Mouse (Mus musculus): ENCODE measurements around the gene Prpsap1.
"Not testable (repeated sequence)": the region's sequence is repeated elsewhere in the genome, so short reads cannot be mapped to it uniquely, and the experiment has no call there.

Prpsap1 gene

DNA sequence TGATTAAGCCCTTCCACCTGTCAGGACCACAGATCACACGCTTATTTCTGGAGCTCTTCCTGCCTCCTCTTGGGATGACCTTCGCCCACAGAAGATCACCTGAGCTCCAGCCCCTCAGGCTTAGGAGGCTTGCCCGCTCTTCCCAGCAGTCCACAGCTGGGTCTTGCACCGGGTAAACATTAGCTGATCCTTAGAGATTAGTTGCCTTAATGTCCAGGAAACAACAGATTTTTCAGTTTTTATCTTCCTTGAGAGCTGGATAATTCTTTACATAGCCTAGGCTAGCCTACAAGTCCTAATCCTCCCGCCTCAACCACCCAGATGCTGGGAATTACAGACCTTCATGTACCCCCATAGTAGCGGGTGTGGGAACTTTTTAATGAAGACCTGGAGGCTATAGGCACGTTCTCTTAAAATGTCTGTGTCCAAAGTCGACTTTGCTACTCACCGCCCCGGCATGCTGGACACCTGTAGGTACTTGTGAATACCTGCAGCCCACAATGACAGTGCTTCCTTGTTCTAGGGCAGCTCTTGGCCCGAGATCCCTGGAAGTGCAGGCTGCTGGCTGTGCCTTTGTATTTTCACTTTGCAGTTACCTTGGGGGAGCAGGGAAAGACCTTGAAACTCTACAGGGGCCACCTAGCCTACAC lies 62.4 kb downstream of the Prpsap1 start:
- DNase-seq (ENCODE audit: extremely low spot score, low read depth, low spot score) = no peak

DNA sequence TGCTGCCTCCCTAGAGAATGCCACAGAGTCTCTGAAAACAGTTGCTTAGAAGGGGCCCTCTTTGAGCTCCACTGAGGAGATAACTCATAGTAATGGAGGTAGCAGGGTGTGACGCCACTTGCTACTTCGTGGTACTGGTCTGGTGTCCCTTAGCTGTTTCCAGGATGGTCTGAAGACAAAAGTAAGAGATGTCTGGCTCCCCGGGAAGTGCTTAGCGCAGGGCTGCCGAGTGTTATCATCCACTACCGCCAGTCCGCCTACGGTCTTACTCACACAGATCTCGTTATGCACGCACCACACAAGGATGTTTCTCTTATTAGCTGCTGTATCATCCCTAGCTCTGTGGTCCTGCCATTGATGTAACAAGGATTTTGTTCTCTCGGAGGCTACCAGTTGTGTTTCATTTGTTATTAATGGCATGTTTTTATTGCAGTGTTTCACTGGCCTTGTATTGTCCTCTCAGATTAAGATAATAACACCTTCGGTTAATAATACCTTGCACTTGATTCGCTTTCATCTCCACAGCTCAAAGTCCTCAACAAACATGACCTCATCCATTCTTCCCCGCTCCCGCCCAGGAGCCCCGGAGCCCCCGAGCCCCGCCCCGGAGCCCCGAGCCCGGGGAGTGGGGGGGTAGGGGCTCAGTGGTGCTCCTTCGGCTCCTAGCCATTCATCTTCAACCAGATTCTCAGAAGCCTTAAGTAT lies 63.1 kb downstream of the Prpsap1 start:
- DNase-seq (ENCODE audit: extremely low spot score, low read depth, low spot score) = no peak

DNA sequence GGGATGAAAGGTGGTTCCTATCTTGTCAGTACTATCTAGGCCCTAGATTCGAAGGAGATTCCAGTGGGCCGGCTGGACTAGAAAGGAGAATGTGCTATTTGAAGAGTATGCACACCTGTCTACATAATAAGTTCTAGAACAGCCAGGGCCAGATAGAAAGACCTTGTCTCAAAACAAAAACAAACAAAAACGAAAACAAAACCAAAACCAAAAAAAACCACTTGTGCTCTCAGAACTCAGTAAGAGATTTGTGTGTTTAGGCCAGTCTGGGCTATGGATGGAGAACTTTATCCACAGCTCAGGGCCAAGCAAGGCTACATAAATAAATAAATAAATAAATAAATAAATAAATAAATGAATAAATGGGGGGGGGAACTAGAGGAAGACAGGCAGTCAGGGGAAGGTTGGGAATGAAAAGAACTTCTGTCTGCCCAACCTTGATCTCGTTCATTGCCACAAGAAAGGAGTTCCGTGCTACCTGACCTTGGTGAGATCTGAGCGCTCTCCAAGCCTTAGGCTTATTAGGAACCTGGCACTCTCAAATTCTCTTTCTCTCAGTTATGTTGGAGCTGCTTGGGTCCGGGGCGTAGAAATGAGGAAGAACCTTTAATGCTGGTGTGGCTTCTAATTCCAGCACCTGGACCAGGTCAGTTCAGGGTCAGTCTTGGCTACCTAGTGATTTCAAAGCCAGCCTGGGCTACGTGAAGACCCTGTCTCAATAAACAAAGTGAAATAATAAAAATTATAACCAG lies 64.0 kb downstream of the Prpsap1 start:
- no peak for DNase-seq (ENCODE audit: extremely low spot score, low read depth, low spot score)

DNA sequence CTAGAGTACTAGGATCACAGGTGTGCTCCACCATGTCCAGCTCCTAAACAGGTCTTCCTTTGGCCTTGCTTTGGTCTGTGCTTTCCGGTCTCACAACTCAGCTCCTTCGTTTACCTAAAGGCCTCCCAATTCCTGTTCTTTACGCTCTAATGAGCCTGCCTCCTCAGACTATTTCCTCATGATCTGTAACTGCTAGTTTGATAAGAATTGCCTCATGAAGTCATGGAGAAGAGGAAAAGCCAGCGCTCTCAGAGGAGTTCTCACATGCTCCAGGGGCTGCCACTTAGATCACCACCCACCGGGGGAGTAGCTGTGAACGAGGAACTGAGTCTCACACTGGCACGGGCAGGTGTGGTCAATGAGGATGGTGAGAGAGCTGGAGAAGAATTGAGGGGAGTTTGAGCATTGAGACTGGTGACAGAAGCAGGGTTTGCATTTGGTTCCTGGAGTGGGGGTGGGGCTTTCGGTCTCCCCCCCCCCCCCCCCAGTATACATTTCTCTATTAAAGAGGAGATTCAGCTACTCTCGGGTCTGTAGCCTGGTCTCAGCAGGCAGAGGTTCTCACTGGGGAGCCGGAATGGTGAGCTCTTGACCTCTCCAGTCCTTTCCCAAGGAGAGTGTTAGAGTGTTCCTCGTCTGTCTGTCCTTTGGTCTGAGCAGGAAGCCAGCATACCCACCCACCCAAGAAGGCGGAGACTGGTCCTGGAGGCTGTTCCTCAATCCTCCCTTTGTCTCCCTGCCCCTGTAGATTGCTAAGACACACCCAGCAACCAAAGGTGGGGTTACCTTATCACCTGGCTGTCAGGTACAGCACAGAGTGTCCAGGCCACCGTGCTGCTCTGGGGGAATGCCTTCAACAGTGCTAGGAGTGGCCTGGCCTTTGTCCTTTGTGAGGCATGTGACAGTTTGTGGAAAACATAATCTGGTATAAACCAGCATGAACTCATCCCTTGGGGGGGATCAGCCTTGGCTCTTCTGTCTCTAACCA lies 64.8 kb downstream of the Prpsap1 start:
- no peak for DNase-seq (ENCODE audit: extremely low spot score, low read depth, low spot score)

DNA sequence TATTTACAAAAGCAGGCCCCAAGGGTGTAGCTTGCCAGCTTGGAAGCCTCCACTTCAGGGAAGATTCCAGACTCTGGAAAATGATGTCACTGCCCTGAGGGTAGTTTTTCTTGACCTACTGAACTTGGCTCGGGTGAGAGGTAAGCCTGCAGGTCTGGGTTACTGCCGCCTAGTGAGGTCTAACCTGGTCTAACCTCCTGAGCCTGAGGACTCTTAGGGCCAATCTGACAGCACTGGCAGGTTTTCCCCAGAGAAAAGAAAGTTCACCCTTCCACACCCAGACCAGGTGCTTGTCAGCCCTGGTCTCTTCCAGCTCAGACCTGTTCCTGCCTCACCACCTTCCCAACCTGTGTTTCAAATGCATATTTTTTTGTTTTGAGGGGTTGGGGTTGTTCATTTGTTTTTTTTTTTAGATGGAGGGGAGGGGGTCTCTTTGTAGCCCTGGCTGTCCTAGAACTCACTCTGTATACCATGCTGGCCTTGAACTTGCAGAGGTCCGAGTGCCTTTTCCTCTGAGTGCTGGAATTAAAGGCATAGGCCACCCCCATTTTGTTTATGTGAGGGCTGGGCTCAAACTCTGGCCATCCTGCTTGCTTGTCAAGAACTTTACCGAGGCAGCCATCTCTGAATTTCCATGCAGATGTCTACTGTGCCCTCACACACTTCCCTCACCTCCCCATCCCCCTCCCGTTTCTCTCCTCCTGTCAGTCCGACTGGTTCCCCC lies 67.0 kb downstream of the Prpsap1 start:
- no peak for DNase-seq (ENCODE audit: extremely low spot score, low read depth, low spot score)

DNA sequence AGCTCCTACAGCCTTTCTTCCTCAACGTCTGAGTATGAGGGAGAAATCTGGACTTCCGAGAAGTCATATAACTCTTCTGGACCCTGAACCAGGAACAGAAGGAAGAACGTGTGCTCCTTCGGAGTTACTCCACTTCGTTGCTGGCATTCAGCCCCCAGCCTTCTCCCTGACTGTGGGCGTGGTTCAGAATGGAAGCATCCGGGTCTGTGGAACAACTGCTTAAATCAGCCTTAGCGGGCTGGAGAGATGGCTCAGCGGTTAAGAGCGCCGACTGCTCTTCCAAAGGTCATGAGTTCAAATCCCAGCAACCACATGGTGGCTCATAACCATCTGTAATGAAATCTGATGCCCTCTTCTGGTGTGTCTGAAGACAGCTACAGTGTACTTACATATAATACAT lies 67.7 kb downstream of the Prpsap1 start:
- DNase-seq (ENCODE audit: extremely low spot score, low read depth, low spot score) = not testable (repeated sequence)

DNA sequence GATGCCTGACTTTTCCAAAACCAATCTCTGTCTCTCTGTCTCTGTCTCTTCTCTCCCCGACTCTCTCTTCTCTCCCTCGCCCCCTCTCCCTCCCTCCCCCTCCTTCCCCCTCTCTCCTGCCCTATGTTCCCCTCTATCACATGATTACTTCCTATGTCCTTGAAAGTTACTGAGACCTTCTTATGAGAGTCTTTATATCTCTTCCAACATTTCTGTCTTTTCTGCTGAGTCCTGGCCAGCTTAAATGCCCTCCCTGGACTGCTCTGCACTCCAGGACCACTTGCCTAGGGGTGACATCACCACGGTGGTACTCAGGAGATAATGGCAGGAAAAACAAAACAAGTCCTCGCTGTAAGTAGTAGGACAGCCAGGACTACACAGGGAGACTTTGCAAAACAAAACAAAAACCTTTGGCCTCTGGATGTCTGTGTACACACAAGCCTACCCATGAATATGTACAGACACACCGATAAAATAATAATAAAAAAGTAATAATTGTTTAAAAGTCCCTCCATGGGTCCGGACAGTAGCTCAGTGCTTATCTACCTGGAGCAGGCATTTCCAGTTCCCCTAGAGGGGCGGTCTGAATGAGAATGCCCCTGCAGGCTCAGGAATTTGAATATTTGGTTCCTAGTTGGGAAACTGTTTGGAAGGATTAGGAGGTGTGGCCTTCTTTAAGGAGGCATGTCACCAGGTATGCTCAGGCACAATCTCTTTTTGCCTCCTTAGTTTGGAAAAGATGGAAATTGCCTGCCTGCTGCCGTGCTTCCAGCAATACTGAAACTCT lies 69.2 kb downstream of the Prpsap1 start:
- no peak for DNase-seq (ENCODE audit: extremely low spot score, low read depth, low spot score)

DNA sequence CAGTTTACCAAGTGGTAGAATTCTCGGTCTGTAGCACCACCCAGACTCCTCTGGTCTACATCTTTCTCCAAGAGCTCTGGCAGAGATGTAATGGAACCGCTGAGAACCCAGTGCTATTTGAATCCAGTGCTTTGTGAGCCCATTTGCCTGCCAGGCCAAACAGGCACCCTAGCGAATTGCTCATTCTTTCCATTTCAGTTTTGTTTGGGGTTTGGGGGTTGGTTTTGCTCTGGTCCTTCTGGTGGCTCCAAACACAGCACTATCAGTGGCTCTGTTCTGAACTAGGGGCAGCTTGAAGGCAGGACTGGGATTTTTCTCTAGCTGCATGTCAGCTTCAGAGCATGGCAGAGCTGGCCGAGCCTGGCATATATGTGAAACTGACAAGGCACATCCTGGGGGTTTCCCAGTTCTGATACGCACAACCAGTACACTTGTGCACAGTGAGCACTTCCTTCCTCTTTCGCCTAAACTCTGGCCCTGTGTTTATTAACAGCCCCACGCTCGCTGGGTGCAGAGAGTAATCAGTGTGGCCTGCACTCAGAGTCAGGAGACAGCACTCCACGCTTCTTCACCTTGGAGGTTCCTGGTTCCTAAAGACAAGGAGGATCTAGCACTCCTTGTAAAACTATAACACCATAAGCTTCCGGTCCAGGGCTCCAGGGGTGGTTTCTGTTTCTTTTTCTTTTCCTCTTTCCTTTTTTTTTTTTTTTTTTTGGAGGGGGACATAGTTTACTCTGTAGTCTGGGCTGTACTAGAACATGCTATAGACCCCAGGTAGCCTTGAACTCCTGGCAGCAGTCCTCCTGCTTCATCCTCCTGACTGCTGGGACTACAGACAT lies 70.0 kb downstream of the Prpsap1 start:
- DNase-seq (ENCODE audit: extremely low spot score, low read depth, low spot score) = no peak

DNA sequence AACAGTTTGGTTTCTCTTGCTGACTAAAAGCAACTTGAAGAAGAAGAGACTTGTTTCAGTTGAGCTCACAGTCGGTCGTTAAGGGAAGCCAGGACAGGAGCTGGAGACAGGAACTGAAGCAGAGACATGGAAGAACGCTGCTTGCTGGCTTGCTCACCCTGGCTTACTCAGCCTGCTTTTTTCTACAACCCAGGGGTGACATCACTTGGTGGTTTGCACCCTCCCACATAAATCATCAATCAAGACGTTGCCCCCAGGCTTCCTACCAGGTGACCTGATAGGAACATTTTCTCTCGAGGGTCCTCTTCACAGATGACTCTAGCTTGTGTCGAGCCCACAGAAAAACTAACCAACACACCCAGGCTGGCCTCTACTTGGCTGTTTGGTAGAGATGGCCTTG lies 70.8 kb downstream of the Prpsap1 start:
- no peak for DNase-seq (ENCODE audit: extremely low spot score, low read depth, low spot score)

DNA sequence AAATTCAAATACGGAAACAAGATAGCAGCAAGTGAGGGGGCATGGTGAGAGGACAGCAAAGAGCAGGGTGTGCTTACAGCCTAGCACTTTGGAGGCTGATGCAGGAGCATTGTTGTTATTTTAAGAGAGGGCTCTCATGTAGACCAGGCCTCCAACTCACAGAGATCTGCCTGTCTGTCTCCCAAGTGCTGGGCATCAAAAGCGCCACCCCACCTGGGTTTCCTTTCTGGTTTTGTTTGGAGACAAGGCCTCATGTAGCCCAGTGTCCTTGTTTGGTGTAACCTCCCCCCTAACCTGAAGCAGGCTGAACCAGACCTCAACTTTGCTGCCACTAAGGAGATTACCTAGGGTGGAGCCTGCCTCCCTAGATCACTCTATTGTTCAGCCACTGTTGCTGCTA lies 71.4 kb downstream of the Prpsap1 start:
- no peak for DNase-seq (ENCODE audit: extremely low spot score, low read depth, low spot score)

DNA sequence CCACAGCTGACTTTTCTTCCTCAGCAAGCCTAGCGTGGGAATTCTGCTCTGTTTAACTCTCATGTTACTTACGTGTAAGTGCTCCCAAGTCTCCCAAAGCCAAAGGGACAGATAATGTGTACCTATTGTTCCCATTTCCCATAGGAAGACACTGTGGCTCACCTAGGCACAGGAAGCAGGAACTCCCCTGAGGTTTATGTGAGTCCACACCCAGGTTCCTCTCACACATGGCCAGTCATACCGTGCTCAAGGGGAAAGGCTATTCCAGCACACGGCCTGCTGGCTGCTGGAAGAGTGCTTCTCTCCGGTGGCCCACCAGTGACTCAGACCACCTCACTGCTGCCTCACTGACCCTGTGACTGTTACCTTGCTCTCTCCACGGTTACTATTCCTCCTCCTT lies 72.9 kb downstream of the Prpsap1 start:
- no peak for DNase-seq (ENCODE audit: extremely low spot score, low read depth, low spot score)

Measured in hindlimb bud, embryonic 11.5 days (tissue).